Mouse (Mus musculus) stomach, postnatal 0 days (tissue): ENCODE data around the gene Fgd4.

Experiments
- CTCF ChIP-seq: IDR thresholded peaks from 2 replicates; pipeline ENCODE4 v1.5.1; 2016; ENCODE audit warnings: antibody characterized with exemption, low read depth, mild to moderate bottlenecking, moderate library complexity
- EP300 ChIP-seq: optimal IDR thresholded peaks from 2 replicates; pipeline ENCODE3; 2016; ENCODE audit warnings: antibody characterized with exemption

GRCm38 (mm10) chr16:16498798-16499197 is 101.6 kb downstream of the Fgd4 start:
- no peak for TF ChIP-seq CTCF
- no peak for TF ChIP-seq EP300
